Mouse (Mus musculus): ENCODE results near the gene C2cd2l. TPM values are rescaled to one million over a fixed set of nuclear protein-coding genes. Genes with fewer than 3 reads are reported as not detected.
"Not testable (repeated sequence)": the region's sequence is repeated elsewhere in the genome, so short reads cannot be mapped to it uniquely, and the experiment has no call there.

The C2cd2l gene
- total RNA-seq, 2 experiments from 2014 or later: 197 to 228 TPM

DNA sequence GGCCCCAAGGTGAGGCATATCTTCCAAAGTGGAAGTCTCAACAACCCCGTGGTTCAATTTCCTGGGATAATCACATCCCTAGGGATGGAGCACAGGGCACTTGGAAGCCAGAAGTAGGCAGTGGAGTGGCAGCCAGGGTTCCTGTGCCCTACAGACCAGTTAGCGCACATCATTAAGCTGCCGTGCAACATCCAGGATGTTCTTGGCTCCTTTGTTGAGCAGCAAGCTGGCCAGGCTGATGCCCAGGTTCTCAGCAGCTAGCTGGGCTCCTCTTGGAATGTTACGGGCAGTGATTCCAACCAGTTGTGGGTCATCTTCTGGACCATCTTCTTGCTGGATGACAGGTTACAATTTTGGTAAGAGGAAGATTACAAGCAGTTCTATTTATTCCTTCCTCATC, 16.4 kb upstream of the C2cd2l start:
- not testable (repeated sequence) for DNase-seq (ENCODE audit: low spot score in 2 of 2)

- no peak for DNase-seq (ENCODE audit: low spot score in 2 of 2)
These were observed 16.0 kb upstream of the C2cd2l start for GRCm38 (mm10) chr9:44336093-44336406.

GRCm38 (mm10) chr9:44335331-44336092, 15.4 kb upstream of the C2cd2l start:
- DNase-seq (ENCODE audit: low spot score in 2 of 2): no peak

GRCm38 (mm10) chr9:44334396-44335330, 14.6 kb upstream of the C2cd2l start, which contains the start of gene H2afx:
H2afx (plus strand) TSS chr9:44334694.
- DNase-seq (ENCODE audit: low spot score in 2 of 2): peak; percentile 98 to 99

DNA sequence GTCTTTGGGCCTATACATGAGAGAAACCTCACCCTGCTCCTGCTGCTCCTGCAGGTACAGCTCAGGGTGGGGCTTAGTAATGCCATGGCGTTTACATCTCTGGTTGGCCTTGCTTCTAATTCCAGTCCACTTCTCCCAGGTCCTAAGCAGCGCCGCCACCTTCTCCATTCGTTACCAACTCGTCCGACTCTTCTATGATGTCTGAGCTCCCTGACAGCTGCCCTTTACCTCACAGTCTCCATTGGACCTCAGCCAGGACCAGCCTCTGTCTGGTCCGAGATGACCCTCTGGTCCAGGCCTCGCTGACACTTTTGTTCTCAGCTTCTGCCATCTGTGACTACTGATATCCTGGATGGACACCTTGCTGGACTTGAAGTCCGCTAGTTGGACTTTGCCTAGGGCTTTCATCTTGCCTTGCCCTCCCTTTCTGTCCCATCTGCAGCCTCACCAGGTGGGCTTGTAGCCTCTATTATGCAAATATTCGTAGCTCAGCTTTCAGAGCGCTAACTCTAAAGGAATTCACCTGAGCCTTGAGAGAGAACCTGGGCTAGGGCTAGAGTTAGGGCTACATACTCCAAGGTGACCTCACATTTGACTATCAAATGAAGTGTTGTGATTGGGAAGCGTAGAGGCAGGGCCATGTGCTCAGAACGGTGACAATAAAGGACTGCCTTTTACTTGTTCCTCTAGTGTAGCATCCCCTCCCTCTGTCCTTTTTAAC, 13.0 kb upstream of the C2cd2l start:
- DNase-seq (ENCODE audit: low spot score in 2 of 2): no peak

DNA sequence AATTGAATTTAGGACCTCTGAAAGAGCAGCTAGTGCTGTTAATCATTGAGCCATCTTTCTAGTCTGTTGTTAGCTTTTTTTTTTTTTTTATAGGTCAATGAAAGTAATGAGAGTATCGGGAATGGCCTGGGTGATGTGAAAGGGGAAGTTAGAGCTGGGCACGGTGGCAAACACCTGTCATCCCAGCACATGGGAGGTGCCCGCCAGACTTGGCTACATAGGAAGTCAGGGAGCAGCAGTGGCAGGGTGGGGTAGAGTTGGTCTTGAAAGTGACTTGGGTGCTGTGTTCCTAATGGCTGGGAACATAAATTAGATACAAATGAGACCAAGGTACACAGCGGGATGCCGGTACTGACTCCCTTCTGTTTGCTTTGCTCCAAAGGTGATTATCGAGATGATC, 10.7 kb upstream of the C2cd2l start:
- DNase-seq (ENCODE audit: low spot score in 2 of 2): no peak

DNA sequence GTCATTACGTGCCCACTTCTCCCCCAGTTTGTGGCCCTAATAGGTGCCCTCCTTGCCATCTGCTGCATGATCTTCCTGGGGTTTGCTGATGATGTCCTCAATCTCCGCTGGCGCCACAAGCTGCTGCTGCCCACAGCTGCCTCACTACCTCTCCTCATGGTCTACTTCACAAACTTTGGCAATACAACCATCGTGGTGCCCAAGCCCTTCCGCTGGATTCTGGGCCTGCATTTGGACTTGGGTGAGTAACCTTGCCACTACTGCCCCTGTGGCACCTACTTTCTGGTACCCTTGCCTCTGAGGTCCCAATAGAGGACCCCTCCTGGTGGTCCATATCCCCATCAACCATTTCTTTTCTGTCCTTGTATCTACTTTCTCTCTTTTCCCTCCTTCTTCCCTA, 7.8 kb upstream of the C2cd2l start:
- no peak for DNase-seq (ENCODE audit: low spot score in 2 of 2)

GRCm38 (mm10) chr9:44327064-44327711, 7.1 kb upstream of the C2cd2l start:
- DNase-seq (ENCODE audit: low spot score in 2 of 2): no peak

GRCm38 (mm10) chr9:44326371-44327063, 6.4 kb upstream of the C2cd2l start:
- peak; percentile 82 to 92 for DNase-seq (ENCODE audit: low spot score in 2 of 2)

- no peak for DNase-seq (ENCODE audit: low spot score in 2 of 2)
These were observed 5.8 kb upstream of the C2cd2l start, which contains the start of gene Dpagt1 for GRCm38 (mm10) chr9:44325768-44326370. Dpagt1 (plus strand) TSS chr9:44326019.

DNA sequence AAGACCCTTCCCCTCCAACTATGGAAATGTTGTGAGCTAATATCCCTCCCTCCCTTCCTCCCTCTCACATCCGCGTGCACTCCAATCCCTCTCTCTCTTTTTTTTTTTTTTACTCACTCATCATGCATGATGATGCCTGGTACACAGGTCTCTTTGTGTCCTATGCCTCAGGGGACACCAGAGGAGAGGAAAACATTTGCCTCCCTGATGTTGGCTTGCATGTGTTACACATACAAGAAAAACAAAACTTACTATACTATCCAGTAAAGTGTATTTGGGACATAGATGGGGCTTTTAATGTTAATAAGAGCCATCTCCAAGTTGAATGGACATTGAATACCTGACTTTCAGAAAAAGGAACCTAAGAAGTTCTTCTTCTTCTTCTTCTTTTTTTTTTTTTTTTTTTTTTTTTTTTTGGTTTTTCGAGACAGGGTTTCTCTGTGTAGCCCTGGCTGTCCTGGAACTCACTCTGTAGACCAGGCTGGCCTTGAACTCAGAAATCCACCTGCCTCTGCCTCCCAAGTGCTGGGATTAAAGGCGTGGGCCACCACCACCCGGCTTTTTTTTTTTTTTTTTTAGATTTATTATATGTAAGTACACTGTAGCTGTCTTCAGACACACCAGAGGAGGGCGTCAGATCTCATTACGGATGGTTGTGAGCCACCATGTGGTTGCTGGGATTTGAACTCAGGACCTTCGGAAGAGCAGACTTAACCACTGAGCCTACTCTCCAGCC, 5.1 kb upstream of the C2cd2l start:
- DNase-seq (ENCODE audit: low spot score in 2 of 2): not testable (repeated sequence)

DNA sequence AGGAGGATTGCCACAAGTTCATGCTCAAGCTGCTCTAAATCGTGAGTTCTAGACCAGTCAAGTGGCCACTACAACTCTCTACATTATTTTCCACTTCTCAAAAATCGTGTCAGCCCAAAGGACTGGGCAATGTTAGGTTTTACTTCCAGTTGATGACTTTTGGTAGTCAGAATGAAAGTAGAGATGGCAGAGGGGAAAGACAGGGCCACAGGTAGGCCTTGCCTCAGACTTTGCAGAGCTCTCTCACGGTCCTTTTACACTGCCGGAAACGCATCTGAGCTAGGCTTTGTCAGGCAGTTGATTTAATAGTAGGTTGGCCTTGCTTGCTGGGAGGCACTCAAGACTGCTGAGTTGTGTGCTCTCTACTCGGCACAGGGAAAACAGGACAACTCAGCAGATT, 4.1 kb upstream of the C2cd2l start:
- DNase-seq (ENCODE audit: low spot score in 2 of 2): no peak

DNA sequence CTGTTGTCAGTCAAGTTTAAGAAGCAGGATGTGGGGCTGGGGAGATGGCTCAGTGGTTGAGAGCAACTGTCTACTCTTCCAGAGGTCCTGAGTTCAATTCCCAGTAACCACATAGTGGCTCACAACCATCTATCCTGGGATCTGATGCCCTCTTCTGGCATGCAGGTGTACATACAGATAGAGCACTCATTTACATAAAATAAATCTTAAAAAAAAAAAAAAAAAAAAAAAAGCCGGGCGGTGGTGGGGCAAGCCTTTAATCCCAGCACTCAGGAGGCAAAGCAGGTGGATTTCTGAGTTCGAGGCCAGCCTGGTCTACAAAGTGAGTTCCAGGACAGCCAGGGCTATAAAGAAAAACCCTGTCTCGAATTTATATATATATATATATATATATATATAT, 3.6 kb upstream of the C2cd2l start:
- DNase-seq (ENCODE audit: low spot score in 2 of 2): not testable (repeated sequence)

GRCm38 (mm10) chr9:44320799-44321133, 681 bp upstream of the C2cd2l start:
- DNase-seq (ENCODE audit: low spot score in 2 of 2): peak in 1 of 2 experiments; percentile 68

- no peak for DNase-seq (ENCODE audit: low spot score in 2 of 2)
These were observed 789 bp downstream of the C2cd2l start for GRCm38 (mm10) chr9:44319105-44319886.

DNA sequence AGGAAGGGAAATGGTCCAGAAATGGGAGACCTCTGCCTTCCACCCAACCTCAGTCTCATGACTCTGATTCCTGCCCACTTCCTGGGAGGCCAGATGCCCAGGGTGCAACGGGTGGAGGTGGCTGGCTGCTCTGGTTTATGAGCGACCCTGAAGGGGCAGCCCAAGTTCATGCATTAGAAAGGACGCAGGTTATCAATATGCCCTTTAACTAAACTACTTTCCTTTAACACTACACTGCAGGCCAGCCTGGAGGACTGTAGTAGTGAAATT, 1.3 kb downstream of the C2cd2l start:
- no peak for DNase-seq (ENCODE audit: low spot score in 2 of 2)

DNA sequence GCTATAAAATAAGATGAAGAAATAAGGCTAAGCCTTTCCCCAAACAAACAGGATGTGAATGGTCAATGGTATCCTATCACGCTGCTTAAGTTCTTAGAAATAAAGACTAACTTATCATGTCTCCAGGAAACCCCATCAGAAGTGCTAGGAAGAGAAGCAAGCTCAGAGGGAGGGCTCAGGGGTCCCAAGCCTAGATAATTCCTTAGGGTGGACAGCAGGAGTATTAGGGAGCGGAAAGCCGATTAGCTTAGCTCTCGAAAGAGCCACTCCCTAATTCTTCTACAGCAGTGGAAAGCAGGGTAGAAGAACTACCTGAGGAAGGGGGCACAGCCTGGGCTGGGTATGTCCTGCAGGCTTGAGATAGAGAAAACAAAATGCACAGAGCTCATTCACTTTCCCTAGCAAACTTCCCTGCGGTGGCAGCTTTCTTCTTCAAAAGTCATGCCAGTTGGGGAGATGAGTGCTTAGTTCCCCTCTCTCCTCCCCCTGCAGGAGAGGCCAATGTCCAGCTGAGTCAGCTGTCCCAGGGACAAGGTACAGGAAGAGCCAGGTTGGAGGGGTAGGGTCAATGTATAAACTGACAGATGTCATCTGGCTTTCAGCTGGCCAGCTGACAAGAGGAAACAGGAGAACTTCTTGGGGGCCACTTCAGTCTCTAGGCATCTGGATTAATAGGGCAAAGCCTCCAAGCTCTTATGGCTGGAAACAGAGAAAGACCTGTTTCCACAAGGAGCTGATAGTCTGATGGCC, 1.8 kb downstream of the C2cd2l start:
- no peak for DNase-seq (ENCODE audit: low spot score in 2 of 2)

- DNase-seq (ENCODE audit: low spot score in 2 of 2): no peak
These were observed 2.6 kb downstream of the C2cd2l start for GRCm38 (mm10) chr9:44317452-44317851.
